Mouse (Mus musculus) 3T3-L1 (cell line): ENCODE results near the gene Btbd9.
A peak's percentile ranks its signal among the peaks of the same experiment; 100 is the strongest.

Source experiments
- DNase-seq: peaks from one replicate; pipeline ENCODE4 v3.0.0-alpha.2; 2015; ENCODE audit warnings: low read depth, low spot score

Gene Btbd9

DNA sequence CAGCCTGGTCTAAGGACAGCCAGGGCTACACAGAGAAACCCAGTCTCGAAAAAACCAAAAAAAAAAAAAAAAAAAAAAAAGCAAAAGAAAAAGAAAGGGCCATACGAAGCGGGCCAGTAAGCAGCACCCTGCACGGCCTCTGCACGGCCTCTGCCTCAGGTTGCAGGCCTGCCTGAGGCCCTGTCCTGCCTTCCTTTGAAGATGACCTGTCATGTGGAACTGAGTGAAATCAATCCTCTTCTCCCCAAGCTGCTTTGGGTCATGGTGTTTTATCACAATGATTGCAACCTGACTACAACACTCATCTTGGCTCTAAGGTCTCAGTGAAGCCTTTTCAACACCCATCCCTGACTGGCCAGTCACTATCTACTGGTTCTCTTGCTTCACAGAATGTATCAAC, 323.3 kb downstream of the Btbd9 start:
- DNase-seq: no peak

DNA sequence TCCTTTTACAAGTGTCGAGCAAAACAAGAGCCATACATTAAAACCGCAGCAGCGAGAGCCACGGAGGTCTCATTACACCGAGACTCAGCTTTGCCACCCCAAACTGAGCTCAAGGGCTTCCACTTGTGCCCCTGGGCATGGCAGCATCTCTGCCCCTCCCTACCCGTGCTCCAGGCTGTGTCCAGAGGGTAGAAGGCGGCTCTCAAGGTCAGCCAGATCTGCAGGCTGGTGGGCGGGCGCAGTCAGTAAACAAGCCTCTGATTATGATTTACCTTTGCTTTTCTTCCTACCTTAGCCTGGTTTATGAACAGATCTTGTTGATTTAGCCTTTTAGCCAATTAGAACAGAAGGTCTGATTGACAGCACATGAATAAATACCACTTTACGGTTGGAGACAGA, 331.0 kb downstream of the Btbd9 start:
- no peak for DNase-seq

DNA sequence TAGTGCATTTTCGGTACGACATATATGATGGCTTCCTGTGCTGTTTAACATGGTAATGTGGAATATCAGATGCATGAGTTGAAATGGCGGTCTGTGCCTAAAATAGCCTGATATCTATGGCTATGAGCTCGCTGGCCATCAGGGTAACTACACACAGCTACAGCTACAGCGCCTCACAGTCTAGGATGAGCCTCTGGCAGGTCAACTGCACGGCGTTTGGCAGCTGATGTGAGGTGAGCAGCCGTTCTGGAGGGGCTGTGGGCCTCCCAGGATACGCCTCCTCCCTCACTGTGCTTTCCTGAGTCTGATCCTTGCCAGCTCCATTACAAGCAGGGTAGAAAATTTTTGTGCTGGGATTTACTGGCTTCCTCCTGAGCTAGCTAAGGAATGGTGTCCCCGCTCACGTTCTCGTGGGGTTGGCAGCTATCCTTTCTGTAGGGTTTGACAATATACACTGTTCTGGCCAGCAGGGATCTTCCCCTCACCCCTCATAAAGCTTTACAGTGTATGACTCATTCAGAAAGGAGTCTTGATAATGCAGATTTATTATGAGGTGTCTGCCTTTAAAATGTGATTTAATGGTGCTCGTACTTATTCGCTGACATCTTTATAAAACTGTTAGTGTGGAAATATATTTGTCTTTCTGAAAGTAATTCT, 331.5 kb downstream of the Btbd9 start:
- DNase-seq: no peak

DNA sequence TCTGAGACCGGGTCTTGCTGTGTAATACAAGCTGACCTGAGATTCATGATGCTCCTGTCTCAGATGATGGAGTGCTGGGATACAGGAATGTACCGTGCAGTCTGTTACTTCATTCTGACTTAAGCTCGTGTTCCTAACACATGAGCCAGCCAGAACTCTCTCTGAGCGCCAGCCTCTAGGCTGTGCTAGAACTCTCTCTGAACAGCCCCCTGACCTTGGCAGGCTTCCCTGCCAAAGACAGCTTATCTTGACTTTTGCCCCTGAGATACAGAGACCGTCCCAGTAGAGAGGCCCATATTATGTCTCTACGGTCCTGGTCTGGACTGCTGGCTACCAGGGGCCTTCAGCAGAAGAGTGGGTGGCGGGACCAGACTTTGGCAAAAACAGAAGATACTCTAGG, 332.7 kb downstream of the Btbd9 start:
- no peak for DNase-seq

DNA sequence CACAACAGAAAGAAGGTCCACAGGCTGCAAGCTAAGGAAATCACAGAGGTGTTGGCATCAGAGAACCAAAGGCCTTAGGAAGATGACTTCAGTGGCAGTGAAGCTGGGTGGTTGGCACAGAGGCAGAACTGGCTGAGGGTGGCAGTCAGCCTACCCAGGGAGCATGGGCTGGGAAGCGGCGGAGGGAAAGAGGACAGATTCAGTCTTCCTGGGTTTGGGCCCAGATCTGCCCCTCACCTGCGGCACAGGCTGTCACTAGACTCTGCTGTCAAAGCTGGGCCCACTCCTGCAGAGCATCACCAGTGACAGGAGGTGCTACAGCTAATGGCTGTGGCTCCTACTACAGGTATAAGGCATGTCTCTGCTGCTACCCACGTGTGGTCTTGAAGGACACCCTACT, 333.6 kb downstream of the Btbd9 start:
- no peak for DNase-seq

DNA sequence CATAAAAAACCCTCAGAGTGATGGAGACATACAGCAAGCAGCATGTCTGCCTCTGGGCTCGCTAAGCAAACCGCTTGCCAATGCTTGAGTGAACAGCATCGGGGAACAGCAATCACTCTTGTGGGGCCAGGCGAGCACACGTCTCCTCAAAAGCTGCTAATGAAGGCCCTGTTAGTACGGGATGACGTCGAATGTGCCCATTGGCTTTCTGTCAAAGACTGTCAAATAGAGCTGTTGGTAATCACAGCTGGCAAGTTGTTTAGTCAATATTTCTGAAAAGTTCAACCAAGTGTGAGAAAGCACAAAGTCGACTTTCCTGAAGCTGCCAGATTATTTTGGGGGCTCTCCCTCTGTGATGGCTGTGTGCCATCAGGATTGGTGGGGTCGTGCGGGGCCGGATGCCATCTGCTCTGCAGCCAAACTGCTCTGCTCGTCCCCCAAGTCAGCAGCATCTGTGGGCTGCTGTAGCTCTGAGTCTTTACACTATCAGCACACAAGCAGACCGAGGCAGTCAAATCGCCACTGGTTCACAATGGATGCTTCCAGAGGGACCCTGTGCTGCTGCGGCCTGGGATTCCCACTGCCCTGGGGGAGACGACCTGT, 334.5 kb downstream of the Btbd9 start:
- DNase-seq: no peak

DNA sequence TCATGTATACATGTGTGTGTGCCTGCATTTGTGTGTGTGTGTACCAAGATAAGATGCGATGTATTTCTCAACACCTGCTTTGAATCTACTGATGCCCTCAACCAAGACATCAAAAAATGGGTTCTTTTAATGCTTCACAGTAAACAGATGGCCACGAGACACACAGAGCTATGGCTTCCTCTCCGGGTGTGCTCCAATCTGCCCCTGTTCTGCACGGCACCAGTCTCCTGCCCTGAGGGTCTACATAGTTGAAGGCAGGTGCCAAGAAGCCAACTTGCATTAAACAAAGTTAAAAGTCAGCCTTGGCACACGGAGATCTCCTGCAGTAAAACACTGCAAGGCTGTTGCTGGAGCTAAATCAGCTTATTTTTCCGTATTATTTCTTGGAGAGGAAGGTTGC, 335.2 kb downstream of the Btbd9 start:
- DNase-seq: no peak

DNA sequence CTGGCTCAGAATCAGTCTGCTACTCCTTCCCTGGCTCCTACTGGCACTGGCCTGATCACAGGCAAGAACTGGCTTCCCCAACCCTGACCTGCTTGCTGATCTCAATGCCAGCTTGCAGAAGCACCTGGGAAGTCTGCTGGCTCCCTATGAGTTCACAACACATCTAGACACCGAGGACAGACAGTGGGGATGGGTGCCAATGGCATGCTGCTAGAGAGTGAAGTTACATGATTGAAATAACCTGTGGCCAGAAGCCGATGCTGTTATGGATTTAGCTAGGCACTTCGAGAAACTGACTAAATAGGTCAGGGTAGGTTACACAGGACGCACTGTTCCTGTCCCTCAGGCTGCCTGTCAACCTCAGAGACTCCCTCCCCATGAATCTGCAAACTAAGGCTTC, 335.6 kb downstream of the Btbd9 start:
- DNase-seq: no peak

DNA sequence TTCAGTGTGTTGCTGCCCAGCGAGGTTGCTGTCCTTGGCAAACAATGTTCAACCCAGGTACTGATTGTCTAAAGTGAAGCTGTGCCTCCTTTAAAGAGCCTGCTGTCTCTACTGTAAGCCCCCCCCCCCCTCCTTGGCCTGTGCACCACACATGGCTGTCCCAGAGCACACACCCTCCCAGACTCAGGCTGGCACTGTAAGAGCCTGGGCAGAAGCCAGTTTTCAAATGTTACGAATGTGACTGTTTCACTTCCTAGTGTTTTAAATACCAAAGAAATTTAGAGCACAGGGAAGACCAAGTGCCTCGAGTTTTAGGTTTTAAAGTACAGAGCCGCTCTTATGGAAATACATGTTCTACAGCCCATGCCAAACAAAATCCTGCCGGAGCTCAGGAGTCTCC, 336.8 kb downstream of the Btbd9 start:
- DNase-seq: peak; percentile 20

DNA sequence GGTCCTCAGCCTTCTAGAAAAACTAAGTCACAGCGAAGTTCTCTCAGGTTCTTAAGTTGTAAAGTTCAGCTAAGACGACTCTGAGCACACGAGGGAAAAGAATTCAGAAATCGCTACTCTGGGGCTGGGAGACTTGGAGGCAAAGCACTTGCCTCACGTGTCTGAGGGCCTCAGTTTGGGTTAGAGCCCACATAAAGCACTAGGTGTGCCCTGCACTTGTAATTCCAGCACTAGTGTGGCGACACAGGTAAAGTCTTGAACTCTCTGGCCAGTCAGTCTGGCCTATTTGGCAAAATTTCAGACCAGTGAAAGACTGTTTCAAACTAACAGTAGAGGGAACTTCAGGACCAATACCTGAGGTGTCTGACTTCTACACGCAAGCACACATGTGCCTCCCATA, 338.7 kb downstream of the Btbd9 start:
- DNase-seq: no peak

DNA sequence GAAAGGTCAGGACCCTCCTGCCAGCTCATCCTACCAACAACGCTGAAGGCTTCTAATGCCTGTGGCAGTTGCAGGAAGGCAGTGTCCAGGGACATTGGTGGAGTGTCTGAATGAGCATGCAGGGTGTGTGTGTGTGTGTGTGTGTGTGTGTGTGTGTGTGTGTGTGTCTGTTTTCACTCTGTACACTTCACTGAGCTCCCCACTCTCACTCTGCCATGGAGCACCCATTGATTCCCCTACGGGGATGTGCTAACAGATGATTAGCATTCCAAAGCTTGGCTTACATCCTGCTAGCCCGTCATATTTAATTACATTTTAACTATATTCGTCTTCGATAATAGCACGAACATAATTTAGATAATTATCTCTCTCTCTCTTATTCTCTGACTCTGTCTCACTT, 339.7 kb downstream of the Btbd9 start:
- no peak for DNase-seq

DNA sequence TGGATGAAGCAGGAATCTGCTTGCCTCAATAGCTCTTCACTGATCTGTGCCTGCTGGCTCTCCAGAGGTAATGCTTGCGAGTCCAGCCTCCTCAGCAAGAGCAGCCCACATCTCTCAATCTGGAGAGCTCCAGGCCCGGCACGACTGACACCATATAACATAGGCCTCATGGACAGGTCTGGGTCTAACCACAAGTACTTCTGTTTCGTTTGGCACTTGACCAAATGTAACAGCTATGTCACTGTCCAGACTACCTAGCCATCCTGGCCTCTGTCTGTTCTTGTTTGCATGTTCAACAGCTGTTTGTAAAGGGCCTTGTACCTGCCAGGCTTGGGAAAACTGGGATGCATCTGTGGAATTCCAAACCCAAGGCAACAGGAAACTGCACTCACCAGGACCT, 340.9 kb downstream of the Btbd9 start:
- no peak for DNase-seq

DNA sequence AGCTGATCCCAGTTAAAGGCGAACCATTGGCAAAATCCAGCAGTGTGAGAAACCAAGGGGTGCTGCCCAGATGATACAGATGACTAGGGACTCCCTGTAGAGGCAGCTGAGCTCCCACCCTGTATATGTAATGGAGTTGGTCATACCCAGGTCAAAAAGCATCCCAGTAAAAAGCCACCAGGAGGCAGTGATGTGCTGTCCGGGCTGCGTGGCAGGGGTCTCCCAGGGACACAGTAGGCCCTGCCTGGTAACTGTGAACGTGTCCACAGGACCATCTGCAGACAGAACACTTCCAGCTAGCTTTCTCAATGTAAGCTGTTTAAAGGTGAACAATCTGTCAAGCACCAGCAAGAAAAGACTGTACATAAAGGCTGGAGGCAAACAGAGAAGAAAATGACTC, 343.6 kb downstream of the Btbd9 start:
- DNase-seq: no peak

DNA sequence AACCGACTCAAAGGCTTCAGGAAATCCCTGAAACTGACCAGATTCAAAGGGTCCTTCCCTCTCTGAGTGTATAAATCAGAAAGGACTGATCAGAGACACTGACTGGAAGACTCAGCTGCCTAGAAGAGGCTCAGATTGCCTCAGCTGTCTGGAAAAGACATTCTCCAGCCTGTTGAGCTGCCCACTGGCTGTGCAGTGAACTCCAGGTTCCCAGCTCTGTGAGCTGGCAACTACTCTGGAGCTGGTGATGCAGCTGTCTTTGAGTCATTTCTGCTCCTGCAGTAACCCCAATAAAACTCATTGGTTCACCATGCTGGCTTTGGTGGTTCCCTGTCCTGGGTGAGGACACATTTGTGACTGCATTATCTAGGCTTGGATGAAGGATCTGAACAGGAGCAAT, 344.8 kb downstream of the Btbd9 start:
- peak; percentile 18 for DNase-seq

DNA sequence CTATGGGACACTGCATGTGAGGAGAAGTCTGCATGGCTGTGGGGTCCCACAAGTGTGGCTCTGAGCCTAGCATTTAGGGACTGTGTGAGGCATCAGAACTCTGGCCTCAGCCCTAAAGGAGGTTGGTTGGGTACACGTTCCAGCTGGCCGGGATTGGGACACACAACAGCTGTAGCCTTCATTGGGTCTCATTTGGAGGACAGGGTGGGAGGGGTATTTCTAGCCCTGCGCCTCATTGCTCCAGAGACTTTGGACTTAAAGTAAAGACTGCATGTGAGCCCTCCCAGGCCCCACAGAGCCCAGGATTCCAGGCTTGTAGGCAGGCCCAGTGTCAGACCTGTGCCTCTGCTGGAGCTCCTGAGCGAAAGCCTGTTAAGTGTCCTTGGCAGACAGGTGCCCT, 345.9 kb downstream of the Btbd9 start:
- DNase-seq: no peak

DNA sequence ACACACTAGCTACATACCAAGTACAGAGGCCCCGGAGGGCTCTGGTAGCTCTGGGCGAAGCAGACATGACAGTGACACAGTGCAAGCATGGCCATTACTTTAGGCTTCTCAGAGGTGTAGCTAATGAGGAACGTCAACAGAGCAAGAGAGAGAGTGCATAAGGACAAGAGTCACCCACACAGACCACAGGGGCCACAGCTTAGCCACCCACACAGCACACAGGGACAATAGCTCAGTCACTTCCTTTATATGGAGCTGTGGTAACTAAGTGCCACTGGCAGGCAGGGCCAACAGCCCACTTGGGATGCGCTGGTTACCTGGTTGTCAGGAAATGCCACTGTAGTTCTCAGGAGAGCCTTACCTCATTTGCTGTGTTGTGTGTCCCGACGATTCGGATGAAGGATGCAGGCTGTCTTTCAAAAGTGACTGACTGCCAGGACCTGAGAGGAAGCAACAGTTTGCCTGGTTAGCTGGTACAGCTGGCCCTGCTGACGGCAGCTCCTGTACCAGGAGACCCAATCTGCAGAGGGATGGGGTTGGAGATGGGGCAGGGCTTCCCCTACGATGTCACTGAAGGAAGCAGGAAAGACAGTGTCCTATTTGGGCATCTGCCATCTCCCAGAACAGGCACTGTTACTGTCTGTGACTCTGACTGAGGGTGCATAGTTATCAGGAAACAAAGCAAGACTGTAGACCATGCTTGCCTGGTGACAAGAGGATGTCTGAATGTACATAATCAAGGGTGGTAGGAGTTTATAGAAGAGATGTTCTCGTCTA, 347.7 kb downstream of the Btbd9 start:
- no peak for DNase-seq

DNA sequence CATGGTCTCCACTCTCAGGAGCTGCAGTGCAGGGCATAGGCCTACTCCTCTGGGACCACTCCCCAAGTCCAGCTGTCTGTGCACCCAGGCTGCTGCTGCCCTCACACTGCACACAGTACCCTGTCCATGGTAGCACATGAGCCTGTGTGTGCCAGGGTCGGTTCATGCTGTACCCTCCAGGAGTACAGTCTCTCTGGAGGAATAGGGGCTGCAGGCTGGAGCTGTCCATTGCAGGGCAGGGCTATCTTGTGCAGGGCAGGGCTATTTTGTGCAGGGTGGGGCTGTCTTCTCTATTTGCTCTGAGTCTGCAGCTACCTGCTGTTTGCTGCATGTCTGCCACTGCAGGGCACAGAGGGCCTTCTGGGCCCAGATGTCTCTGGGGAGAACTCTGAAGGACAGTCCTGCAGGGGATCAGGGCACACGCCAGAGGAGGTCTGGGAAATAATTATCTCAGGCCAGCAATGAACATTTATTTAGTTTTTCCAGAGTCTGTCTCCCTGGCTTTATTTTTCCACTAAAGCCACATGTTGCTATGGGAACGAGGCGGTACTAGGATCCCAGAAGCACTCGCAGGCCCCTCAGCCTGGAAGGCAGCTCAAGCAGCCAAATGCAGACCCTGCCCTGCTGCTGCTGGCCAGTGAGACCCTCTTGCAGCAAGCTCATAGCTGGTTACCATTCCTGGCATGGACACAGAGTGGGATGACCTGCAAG, 351.1 kb downstream of the Btbd9 start:
- no peak for DNase-seq

DNA sequence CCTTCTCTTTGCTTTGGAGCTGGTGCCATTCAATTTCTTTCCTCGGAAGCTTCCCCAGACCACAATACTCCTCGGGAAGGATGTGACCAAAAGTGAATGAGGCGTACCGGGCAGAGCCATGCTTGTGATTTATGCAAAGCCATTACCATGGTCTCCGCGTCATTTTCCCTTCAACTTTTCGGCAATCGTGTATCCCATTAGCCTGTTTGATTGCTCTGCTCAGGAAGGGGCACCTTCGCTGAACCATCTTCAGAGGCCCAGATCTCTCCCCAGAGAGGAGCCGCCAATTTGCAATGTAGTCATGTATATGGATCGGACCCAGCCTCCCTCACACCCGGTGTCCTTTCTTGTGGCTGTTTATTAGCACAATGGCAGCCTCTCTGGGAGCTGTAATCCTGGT, 353.5 kb downstream of the Btbd9 start:
- no peak for DNase-seq

DNA sequence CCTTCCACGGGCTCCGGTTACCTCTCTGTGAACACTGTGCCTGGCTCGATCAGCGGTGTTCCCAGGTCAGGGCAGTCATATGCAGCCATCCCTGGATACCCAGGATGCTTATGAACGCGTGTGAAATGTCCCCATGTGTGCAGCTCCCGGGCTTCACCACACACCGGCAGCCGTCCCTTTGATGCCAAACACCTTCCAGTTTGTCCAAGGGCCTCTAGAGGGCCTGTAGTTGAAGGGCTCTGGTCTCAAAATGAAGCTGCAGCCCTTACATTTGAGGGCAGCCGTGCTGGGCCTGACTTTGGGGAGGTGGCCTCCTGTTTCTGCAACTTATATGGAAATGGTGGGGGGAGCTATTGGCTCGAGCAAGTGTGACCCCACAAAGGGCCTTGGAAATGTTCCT, 353.9 kb downstream of the Btbd9 start:
- DNase-seq: no peak

DNA sequence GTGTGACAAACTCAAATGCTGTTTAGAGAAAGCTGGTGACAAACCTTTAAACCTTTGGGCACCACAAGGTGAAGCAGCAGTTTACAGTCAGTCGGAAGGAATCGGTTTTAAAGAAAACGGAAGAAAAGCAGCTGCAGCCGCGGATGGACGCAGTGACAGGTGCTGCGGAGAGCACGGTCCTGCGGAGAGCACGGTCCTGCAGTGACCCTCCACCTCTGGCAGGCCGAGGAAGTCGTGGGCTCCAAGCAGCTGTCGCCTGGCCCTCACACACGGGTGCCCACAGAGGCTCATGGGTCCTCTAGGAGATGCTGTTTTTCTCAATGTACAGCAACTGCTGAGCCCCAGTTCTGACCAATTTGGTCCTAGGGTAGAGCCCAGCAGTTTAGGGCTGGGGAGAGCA, 354.6 kb downstream of the Btbd9 start:
- DNase-seq: no peak

DNA sequence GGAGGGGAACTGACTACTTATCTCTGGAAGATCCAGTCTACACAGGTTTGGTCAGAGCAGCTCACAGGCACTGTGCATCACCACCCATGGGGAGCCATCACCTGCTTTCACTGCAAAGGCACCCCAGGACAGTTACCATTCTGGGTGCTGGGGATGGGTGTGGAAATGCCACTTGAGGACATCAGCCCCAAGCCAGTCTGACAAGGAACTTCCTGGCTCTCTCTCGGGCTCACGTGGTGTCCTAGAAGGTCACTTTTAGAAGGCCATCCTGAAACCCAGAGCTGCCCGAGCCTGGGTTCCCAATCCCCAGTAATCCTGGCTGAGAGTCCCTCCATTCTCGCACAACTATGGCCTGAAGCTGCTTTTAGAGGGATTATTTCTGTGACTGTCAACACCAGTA, 360.5 kb downstream of the Btbd9 start:
- DNase-seq: no peak

DNA sequence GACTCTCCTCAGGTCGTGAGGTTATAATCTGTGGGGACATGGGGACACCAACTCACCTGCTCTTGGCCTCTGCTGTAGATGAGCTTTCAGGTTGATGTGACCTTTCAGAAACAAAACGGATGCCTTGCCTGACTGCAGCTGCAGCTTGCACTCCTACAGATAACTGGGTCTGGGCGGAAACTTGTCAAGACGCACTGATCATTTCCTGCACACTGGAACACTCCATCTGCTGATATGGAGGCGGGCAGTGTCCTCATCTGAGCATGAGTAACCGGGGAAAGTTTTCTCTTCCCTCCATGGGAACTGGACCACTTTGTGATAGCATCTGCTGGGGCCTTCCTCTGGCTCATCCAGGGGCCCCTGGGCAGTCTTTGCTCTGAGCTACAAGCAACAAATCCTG, 361.9 kb downstream of the Btbd9 start:
- no peak for DNase-seq

DNA sequence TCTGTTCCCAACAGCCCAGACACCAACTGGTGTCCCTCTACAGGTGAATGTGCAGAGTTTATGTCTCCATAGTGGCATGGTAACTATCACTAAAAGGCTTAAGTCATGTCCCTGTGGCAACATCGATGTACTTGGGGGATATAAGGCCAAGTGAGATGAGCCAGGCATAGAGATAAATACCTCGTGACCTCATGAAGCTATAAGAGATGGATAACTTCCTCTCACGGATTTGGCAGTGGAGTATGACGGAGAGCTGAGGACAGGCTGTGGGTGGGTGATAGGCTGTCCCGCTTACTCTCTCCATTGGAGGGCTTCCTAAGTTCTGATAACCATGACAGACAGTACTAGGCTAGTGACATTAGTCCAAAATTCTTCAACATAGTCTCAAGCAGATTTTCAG, 362.9 kb downstream of the Btbd9 start:
- no peak for DNase-seq
